Mouse (Mus musculus) cortical plate, adult 2 months (tissue): ENCODE data around the gene Tnfsf11. TPM values are rescaled to one million over a fixed set of nuclear protein-coding genes. Genes with fewer than 3 reads are reported as not detected.

Experiments
- H3K27ac ChIP-seq: fragments of 200-500 bp; 2 replicates; pipeline ENCODE4 v1.5.1; 2012; ENCODE audit warnings: low read length, control low read depth, inconsistent platforms; ENCODE audit not compliant: insufficient read depth
- H3K4me1 ChIP-seq: fragments of 200-500 bp; 2 replicates; pipeline ENCODE4 v1.6.1; 2011; ENCODE audit warnings: low read length; ENCODE audit not compliant: control insufficient read depth, insufficient read depth
- H3K4me3 ChIP-seq: fragments of 200-500 bp; 2 replicates; pipeline ENCODE4 v1.5.1; 2011; ENCODE audit warnings: mild to moderate bottlenecking, low read length, control low read depth; ENCODE audit not compliant: insufficient read depth
- CTCF ChIP-seq: fragments of 200-500 bp; IDR thresholded peaks from 2 replicates; pipeline ENCODE4 v1.5.1; 2011; ENCODE audit warnings: mild to moderate bottlenecking, control low read depth, low read length; ENCODE audit not compliant: insufficient read depth; ENCODE audit errors: extremely low read depth
- POLR2A ChIP-seq: fragments of 200-500 bp; IDR thresholded peaks from 2 replicates; pipeline ENCODE4 v1.6.1; 2011; ENCODE audit warnings: mild to moderate bottlenecking, low read length, control low read depth; ENCODE audit not compliant: insufficient read depth; ENCODE audit errors: extremely low read depth
- polyA plus RNA-seq: library from polyadenylated mRNA; depleted of rRNA; stranded (reverse); fragments of >200 nt; gene quantifications from 2 replicates; pipeline ENCODE4 v1.2.3, GENCODE M21; 2012

The Tnfsf11 gene
- polyA plus RNA-seq, 1 experiment: 0.04 TPM

GRCm38 (mm10) chr14:78289912-78290523 is 17.8 kb downstream of the Tnfsf11 start:
- Histone ChIP-seq H3K4me1 (no peaks in the 10 kb centered on the region; the same call in 1 of the 2 replicates), H3K4me3 (no peak overlapping the region), H3K27ac (no peak overlapping the region)
- TF ChIP-seq CTCF (no peak), POLR2A (no peak)

GRCm38 (mm10) chr14:78288903-78289302 is 18.9 kb downstream of the Tnfsf11 start:
- Histone ChIP-seq H3K4me1 (no peaks in the 10 kb centered on the region; the same call in 1 of the 2 replicates), H3K27ac (no peak overlapping the region), H3K4me3 (no peak overlapping the region)
- TF ChIP-seq POLR2A (no peak), CTCF (no peak)

GRCm38 (mm10) chr14:78287906-78288800 is 19.7 kb downstream of the Tnfsf11 start:
- no peaks in the 10 kb centered on the region; the same call in 1 of the 2 replicates for H3K4me1 ChIP-seq
- H3K4me3 ChIP-seq: no peak overlapping the region
- TF ChIP-seq CTCF: peak; percentile 73
- TF ChIP-seq POLR2A: no peak
- H3K27ac ChIP-seq: no peak overlapping the region

GRCm38 (mm10) chr14:78286011-78286548 is 21.8 kb downstream of the Tnfsf11 start:
- no peak overlapping the region for H3K27ac ChIP-seq
- H3K4me3 ChIP-seq: no peak overlapping the region
- no peaks in the 10 kb centered on the region; the same call in 1 of the 2 replicates for H3K4me1 ChIP-seq
- TF ChIP-seq CTCF (no peak), POLR2A (no peak)

GRCm38 (mm10) chr14:78282490-78282889 is 25.4 kb downstream of the Tnfsf11 start:
- Histone ChIP-seq H3K27ac (no peak overlapping the region), H3K4me3 (no peak overlapping the region), H3K4me1 (no peaks in the 10 kb centered on the region; the same call in 1 of the 2 replicates)
- TF ChIP-seq POLR2A (no peak), CTCF (peak; percentile 23; the same call in 1 of the 2 replicates)

GRCm38 (mm10) chr14:78276395-78276930 is 31.4 kb downstream of the Tnfsf11 start:
- Histone ChIP-seq H3K4me3 (no peak overlapping the region), H3K27ac (no peak overlapping the region), H3K4me1 (peaks cover 7% of the 10 kb centered on the region)
- TF ChIP-seq POLR2A: no peak
- no peak for TF ChIP-seq CTCF

- Histone ChIP-seq H3K27ac (0 out of 2 replicates have a peak overlapping the region, but pooled peaks have one; percentile 2), H3K4me1 (peaks cover 7% of the 10 kb centered on the region)
Measured at GRCm38 (mm10) chr14:78274851-78275250, 33.0 kb downstream of the Tnfsf11 start.

GRCm38 (mm10) chr14:78274146-78274545 is 33.7 kb downstream of the Tnfsf11 start:
- Histone ChIP-seq H3K4me1 (peaks cover 7% of the 10 kb centered on the region), H3K27ac (no peak overlapping the region), H3K4me3 (no peak overlapping the region)
- TF ChIP-seq POLR2A: no peak
- no peak for TF ChIP-seq CTCF

More at GRCm38 (mm10) chr14:78274851-78275250, 33.0 kb downstream of the Tnfsf11 start:
- TF ChIP-seq CTCF (no peak), POLR2A (no peak)
- H3K4me3 ChIP-seq: no peak overlapping the region

- Histone ChIP-seq H3K4me3 (no peak overlapping the region), H3K4me1 (peaks cover 7% of the 10 kb centered on the region), H3K27ac (no peak overlapping the region)
- TF ChIP-seq POLR2A (no peak), CTCF (peak; percentile 65)
Measured at GRCm38 (mm10) chr14:78273571-78273970, 34.3 kb downstream of the Tnfsf11 start.

- no peaks in the 10 kb centered on the region for H3K4me1 ChIP-seq
- TF ChIP-seq POLR2A (no peak), CTCF (no peak)
- no peak overlapping the region for H3K27ac ChIP-seq
- H3K4me3 ChIP-seq: no peak overlapping the region
Measured at GRCm38 (mm10) chr14:78264876-78265275, 43.0 kb downstream of the Tnfsf11 start.
